Mouse (Mus musculus) midbrain, embryonic 16.5 days (tissue): ENCODE measurements around the gene Dpp6. TPM values are rescaled to one million over a fixed set of nuclear protein-coding genes. Genes with fewer than 3 reads are reported as not detected.

Experiments used
- ATAC-seq: fragments of 200-750 bp; cut with Nextera tagmentation; 2 replicates; pipeline ENCODE4 v1.8.0; 2017; ENCODE audit warnings: moderate TSS enrichment
- H3K27ac ChIP-seq: fragments of 300-500 bp; sonication (generic); 2 replicates; pipeline ENCODE4 v1.5.1; 2014; ENCODE audit warnings: mild to moderate bottlenecking, low read length, mixed read lengths
- H3K27me3 ChIP-seq: fragments of 300-500 bp; sonication (generic); 2 replicates; pipeline ENCODE4 v1.6.1; 2014; ENCODE audit warnings: low read depth, low read length, mixed read lengths; ENCODE audit not compliant: control insufficient read depth, insufficient read depth
- H3K36me3 ChIP-seq: fragments of 300-500 bp; sonication (generic); 2 replicates; pipeline ENCODE4 v1.6.1; 2014; ENCODE audit warnings: mild to moderate bottlenecking, low read length, moderate library complexity, mixed read lengths; ENCODE audit not compliant: control insufficient read depth, insufficient read depth
- H3K4me1 ChIP-seq: fragments of 300-500 bp; sonication (generic); 2 replicates; pipeline ENCODE4 v1.6.1; 2014; ENCODE audit warnings: mild to moderate bottlenecking, low read length, mixed read lengths; ENCODE audit not compliant: control insufficient read depth, insufficient read depth
- H3K4me2 ChIP-seq: fragments of 300-500 bp; sonication (generic); 2 replicates; pipeline ENCODE4 v1.6.1; 2014; ENCODE audit warnings: mild to moderate bottlenecking, low read length, mixed read lengths
- H3K4me3 ChIP-seq: fragments of 300-500 bp; sonication (generic); 2 replicates; pipeline ENCODE4 v1.5.1; 2014; ENCODE audit warnings: low read depth, mild to moderate bottlenecking, low read length, moderate library complexity, mixed read lengths
- H3K9ac ChIP-seq: fragments of 300-500 bp; sonication (generic); 2 replicates; pipeline ENCODE4 v1.6.1; 2014; ENCODE audit warnings: low read depth, low read length, mixed read lengths
- H3K9me3 ChIP-seq: fragments of 300-500 bp; sonication (generic); replicated peaks from 2 replicates; pipeline ENCODE4 v1.6.1; 2014; ENCODE audit warnings: mild to moderate bottlenecking, low read length, mixed read lengths; ENCODE audit not compliant: control insufficient read depth, poor library complexity, severe bottlenecking
- WGBS: fragments of 180-500 bp; shearing (Covaris S2); extraction: QIAGEN DNeasy Blood & Tissue Kit; methylation state at CpG from one replicate; pipeline ENCODE4 v1.1.7; 2014; 5-methylcytosine and 5-hydroxymethylcytosine counted together
- polyA plus RNA-seq: library from polyadenylated mRNA; unstranded; fragments of >200 nt; fragmentation: Nextera tagmentation; extraction: Ambion mirVana; gene quantifications from 2 replicates; pipeline ENCODE4 v1.2.1, GENCODE M21; 2015

Dpp6 gene
- polyA plus RNA-seq, 1 experiment from 2014 or later = 102 TPM

DNA sequence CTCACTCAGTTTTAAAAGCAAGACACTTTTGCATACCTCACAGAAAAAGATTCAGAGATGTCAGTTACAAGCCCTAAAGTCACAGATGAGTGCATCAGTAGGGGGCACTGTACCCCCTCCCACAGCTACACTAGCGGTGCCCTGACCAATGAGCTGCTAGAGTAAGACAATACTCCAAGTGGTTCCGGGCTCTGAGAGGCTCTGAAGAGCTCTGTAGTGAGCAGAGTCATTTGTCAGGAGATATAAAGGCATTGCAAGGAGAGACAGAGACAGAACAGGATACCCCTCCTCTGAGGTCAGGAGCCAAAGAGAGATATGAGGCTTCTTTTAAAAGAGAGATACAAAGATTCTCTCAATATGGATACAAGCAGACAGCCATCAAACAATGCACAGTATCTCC lies 305.5 kb downstream of the Dpp6 start:
- ATAC-seq = peak; percentile 78; the same call in 1 of the 2 replicates
- no peak overlapping the region for H3K4me2 ChIP-seq
- 0 out of 2 replicates have a peak, but pooled peaks cover 4% of the 10 kb centered on the region for H3K4me1 ChIP-seq
- H3K9ac ChIP-seq = no peak overlapping the region
- no peak overlapping the region for H3K4me3 ChIP-seq
- H3K27ac ChIP-seq = no peak overlapping the region
- H3K9me3 ChIP-seq = no peaks in the 10 kb centered on the region
- H3K27me3 ChIP-seq = no peaks in the 10 kb centered on the region
- 33% methylated on average over 2 of the region's 2 CpGs for WGBS
- H3K36me3 ChIP-seq = no peaks in the 10 kb centered on the region; the same call in 1 of the 2 replicates

- H3K4me2 ChIP-seq = no peak overlapping the region
- peak; percentile 84 for ATAC-seq
Measured at GRCm38 (mm10) chr5:27122944-27123343, 305.9 kb downstream of the Dpp6 start.

GRCm38 (mm10) chr5:27126034-27126433 lies 309.0 kb downstream of the Dpp6 start:
- Histone ChIP-seq H3K27me3 (no peaks in the 10 kb centered on the region), H3K4me2 (no peak overlapping the region), H3K9me3 (no peaks in the 10 kb centered on the region), H3K27ac (no peak overlapping the region), H3K4me3 (no peak overlapping the region), H3K4me1 (0 out of 2 replicates have a peak, but pooled peaks cover 4% of the 10 kb centered on the region), H3K36me3 (no peaks in the 10 kb centered on the region; the same call in 1 of the 2 replicates), H3K9ac (no peak overlapping the region)
- 75% methylated on average over 4 of the region's 4 CpGs for WGBS
- ATAC-seq = no peak

More at GRCm38 (mm10) chr5:27122944-27123343, 305.9 kb downstream of the Dpp6 start:
- H3K27ac ChIP-seq = no peak overlapping the region
- no peak overlapping the region for H3K9ac ChIP-seq
- no peak overlapping the region for H3K4me3 ChIP-seq
- 0 out of 2 replicates have a peak, but pooled peaks cover 4% of the 10 kb centered on the region for H3K4me1 ChIP-seq
- no peaks in the 10 kb centered on the region for H3K27me3 ChIP-seq
- H3K36me3 ChIP-seq = no peaks in the 10 kb centered on the region; the same call in 1 of the 2 replicates
- H3K9me3 ChIP-seq = no peaks in the 10 kb centered on the region
- WGBS = 82% methylated on average over 2 of the region's 2 CpGs

GRCm38 (mm10) chr5:27133196-27133595 lies 316.2 kb downstream of the Dpp6 start:
- no peak overlapping the region for H3K27ac ChIP-seq
- no peaks in the 10 kb centered on the region for H3K4me1 ChIP-seq
- no peak overlapping the region for H3K9ac ChIP-seq
- no peak for ATAC-seq
- no peaks in the 10 kb centered on the region for H3K9me3 ChIP-seq
- no peak overlapping the region for H3K4me3 ChIP-seq
- WGBS = 53% methylated on average over 3 of the region's 3 CpGs
- no peak overlapping the region for H3K4me2 ChIP-seq
- H3K36me3 ChIP-seq = no peaks in the 10 kb centered on the region
- no peaks in the 10 kb centered on the region for H3K27me3 ChIP-seq

- Histone ChIP-seq H3K9me3 (no peaks in the 10 kb centered on the region), H3K27ac (no peak overlapping the region), H3K9ac (no peak overlapping the region), H3K4me2 (no peak overlapping the region), H3K36me3 (no peaks in the 10 kb centered on the region), H3K4me1 (no peaks in the 10 kb centered on the region), H3K4me3 (no peak overlapping the region), H3K27me3 (no peaks in the 10 kb centered on the region)
- no peak for ATAC-seq
- 77% methylated on average over 2 of the region's 2 CpGs for WGBS
Measured at GRCm38 (mm10) chr5:27134436-27135005, 317.5 kb downstream of the Dpp6 start.

- Histone ChIP-seq H3K4me3 (no peak overlapping the region), H3K36me3 (no peaks in the 10 kb centered on the region), H3K4me2 (no peak overlapping the region), H3K27me3 (no peaks in the 10 kb centered on the region), H3K4me1 (no peaks in the 10 kb centered on the region), H3K27ac (no peak overlapping the region), H3K9me3 (no peaks in the 10 kb centered on the region), H3K9ac (no peak overlapping the region)
- ATAC-seq = no peak
- 59% methylated on average over 6 of the region's 6 CpGs for WGBS
Measured at GRCm38 (mm10) chr5:27147397-27147945, 330.5 kb downstream of the Dpp6 start.

DNA sequence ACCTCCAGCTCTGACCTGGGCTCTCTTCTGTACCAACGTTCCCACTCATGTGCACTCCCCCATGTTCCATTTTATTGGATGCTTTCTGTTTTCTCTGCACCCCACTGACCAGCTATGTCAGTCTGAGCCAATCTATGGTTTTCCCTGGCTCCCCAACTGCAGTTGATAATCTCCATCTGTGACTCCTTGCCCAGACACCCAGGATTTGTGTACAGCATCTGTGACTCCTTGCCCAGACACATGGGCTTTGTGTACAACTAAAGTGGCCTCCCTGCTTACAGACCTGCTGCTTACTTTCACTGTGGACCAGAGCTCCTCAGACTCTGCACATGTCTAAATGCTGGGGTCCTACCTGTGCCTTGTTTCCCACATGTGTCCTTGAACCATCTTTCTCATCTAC lies 334.0 kb downstream of the Dpp6 start:
- no peaks in the 10 kb centered on the region for H3K9me3 ChIP-seq
- no peak for ATAC-seq

DNA sequence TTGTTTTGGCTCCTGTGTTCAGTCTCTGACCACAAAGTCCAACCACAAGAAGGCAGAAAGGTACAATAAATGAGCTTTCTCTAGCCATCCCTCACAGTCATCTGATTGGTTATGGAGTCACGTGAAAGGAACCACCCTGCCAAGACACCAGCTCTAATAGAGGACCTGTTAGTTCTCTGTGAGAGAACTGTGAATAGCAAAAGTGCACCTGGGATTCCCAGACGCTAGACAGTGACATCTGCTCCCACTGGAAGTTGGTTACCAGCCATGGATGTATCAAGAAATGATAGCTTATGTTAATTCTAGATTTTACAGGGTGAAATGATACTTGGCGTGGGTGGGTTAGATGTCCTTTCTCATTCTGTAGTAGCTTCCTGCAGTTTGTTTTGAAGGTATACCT lies 338.7 kb downstream of the Dpp6 start:
- no peak overlapping the region for H3K4me2 ChIP-seq
- no peaks in the 10 kb centered on the region for H3K9me3 ChIP-seq
- H3K9ac ChIP-seq = no peak overlapping the region
- H3K4me3 ChIP-seq = no peak overlapping the region
- no peak for ATAC-seq
- H3K27ac ChIP-seq = no peak overlapping the region
- no peaks in the 10 kb centered on the region for H3K27me3 ChIP-seq
- WGBS = 94% methylated on average over 3 of the region's 3 CpGs
- peaks cover 10% of the 10 kb centered on the region for H3K4me1 ChIP-seq
- no peaks in the 10 kb centered on the region for H3K36me3 ChIP-seq

More for the DNA sequence above, 334.0 kb downstream of the Dpp6 start:
- H3K4me1 ChIP-seq = no peaks in the 10 kb centered on the region
- H3K4me3 ChIP-seq = no peak overlapping the region
- no peaks in the 10 kb centered on the region for H3K27me3 ChIP-seq
- H3K9ac ChIP-seq = no peak overlapping the region
- H3K4me2 ChIP-seq = no peak overlapping the region
- WGBS = 71% methylated on average over 1 of the region's 1 CpGs
- no peaks in the 10 kb centered on the region for H3K36me3 ChIP-seq
- H3K27ac ChIP-seq = no peak overlapping the region

DNA sequence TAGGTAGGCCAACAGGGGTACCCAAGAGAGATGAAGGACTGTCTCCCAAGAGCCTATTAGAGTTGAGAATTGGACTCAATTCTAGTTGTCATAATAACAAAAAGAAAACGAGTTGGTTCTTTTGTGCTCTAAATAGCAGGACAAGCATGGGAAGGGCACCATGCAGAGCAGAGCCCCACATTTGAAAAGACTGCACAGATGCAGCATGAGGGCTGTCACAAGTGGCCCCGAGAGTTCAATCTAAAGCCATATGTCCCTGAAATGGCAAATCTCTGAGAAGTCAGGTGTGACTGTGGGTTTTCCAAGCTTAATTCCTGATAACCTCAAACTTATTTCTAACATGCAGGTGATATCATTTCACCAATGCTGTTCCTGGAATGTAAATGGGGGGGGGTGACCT lies 339.4 kb downstream of the Dpp6 start:
- 23% methylated on average over 2 of the region's 2 CpGs for WGBS
- H3K27me3 ChIP-seq = no peaks in the 10 kb centered on the region

More for the DNA sequence above, 339.4 kb downstream of the Dpp6 start:
- no peak for ATAC-seq
- Histone ChIP-seq H3K4me3 (no peak overlapping the region), H3K27ac (no peak overlapping the region), H3K36me3 (no peaks in the 10 kb centered on the region), H3K9ac (no peak overlapping the region), H3K9me3 (no peaks in the 10 kb centered on the region), H3K4me2 (no peak overlapping the region), H3K4me1 (peaks cover 16% of the 10 kb centered on the region)
